8 mouse cellular contexts compared by ENCODE assay signal in genomic region chr4:144898036-144898649, GRCm38 (mm10). TPM values are rescaled to one million over a fixed set of nuclear protein-coding genes. Genes with fewer than 3 reads are reported as not detected.
A peak's percentile ranks its signal among the peaks of the same experiment; 100 is the strongest.
DNase-seq lines count a peak whose midpoint lies in the region; ATAC-seq and TF ChIP-seq lines count a peak whose summit lies in the region.

No protein-coding gene starts in this region.

- H3K4me1 ChIP-seq in heart, embryonic 12.5 days (replicated peaks), result peaks cover 55% of the 10 kb centered on the region
- H3K4me1 ChIP-seq in forebrain, postnatal 0 days (ENCODE audit: insufficient read depth), result peaks cover 3% of the 10 kb centered on the region; the same call in 1 of the 2 replicates

- H3K4me3 ChIP-seq in gastrocnemius, adult 2 months, result peak overlapping the region; percentile 61
- no peak overlapping the region for H3K4me3 ChIP-seq in heart, embryonic 12.5 days
- H3K4me3 ChIP-seq in forebrain, postnatal 0 days (ENCODE audit: low read depth, low read length), result no peak overlapping the region

- H3K9ac ChIP-seq in heart, embryonic 12.5 days, result no peak overlapping the region
- no peak overlapping the region for H3K9ac ChIP-seq in forebrain, postnatal 0 days

- peaks cover 41% of the 10 kb centered on the region for H3K27me3 ChIP-seq in heart, embryonic 12.5 days (replicated peaks)
- peaks cover 8% of the 10 kb centered on the region; the same call in 1 of the 2 replicates for H3K27me3 ChIP-seq in forebrain, postnatal 0 days (ENCODE audit: insufficient read depth, low read length)

- no peak for TF ChIP-seq CTCF in gastrocnemius, adult 2 months (IDR thresholded peaks at IDR 0.05)
- no peak for TF ChIP-seq CTCF in forebrain, postnatal 0 days (IDR thresholded peaks at IDR 0.05; ENCODE audit: low read depth)

- no peak overlapping the region; the same call in 1 of the 2 replicates for H3K4me2 ChIP-seq in heart, embryonic 12.5 days
- H3K4me2 ChIP-seq in forebrain, postnatal 0 days (ENCODE audit: low read depth), result no peak overlapping the region

- ATAC-seq in heart, embryonic 12.5 days (ENCODE audit: insufficient number of reproducible peaks, low FRiP score), result peak; percentile 75; the same call in 1 of the 2 replicates
- no peak for ATAC-seq in forebrain, postnatal 0 days

- DNase-seq in gastrocnemius, adult 2 months, result peak; percentile 48
- DNase-seq in gastrocnemius, postnatal 36 days, result no peak
- peak; percentile 84 for DNase-seq in kidney, postnatal 14 days
- DNase-seq in skeletal muscle tissue, adult 2 months (ENCODE audit: low read depth, low spot score), result peak; percentile 61
- no peak for DNase-seq in spleen, postnatal 10 days (ENCODE audit: low spot score in 2 of 2)
- DNase-seq in forebrain, postnatal 0 days, result no peak
- DNase-seq in thymus, postnatal 4 days, result no peak

- 50% methylated on average over 6 of the region's 6 CpGs for WGBS in heart, embryonic 12.5 days
- 78% methylated on average over 6 of the region's 6 CpGs for WGBS in forebrain, postnatal 0 days

- peaks cover 3% of the 10 kb centered on the region; the same call in 1 of the 2 replicates for H3K9me3 ChIP-seq in heart, embryonic 12.5 days (replicated peaks)
- no peaks in the 10 kb centered on the region for H3K9me3 ChIP-seq in forebrain, postnatal 0 days (ENCODE audit: low read length)

- H3K36me3 ChIP-seq in heart, embryonic 12.5 days, result peaks cover 4% of the 10 kb centered on the region; the same call in 1 of the 2 replicates
- no peaks in the 10 kb centered on the region for H3K36me3 ChIP-seq in forebrain, postnatal 0 days (ENCODE audit: insufficient read depth)

- intact Hi-C loops in gastrocnemius, adult 2 months (cut with DNase I), result no loop called here
- intact Hi-C loops in gastrocnemius, postnatal 36 days (cut with DNase I), result no loop called here

- peak overlapping the region; percentile 88 for H3K27ac ChIP-seq in gastrocnemius, adult 2 months
- peak overlapping the region; percentile 61 for H3K27ac ChIP-seq in heart, embryonic 12.5 days (ENCODE audit: poor library complexity, severe bottlenecking)
- no peak overlapping the region for H3K27ac ChIP-seq in forebrain, postnatal 0 days (ENCODE audit: low read depth, low read length)

RNA-seq across cellular contexts. Expression of gene Dhrs3, which starts 5.5 kb away (rescaled TPM):
- 10 to 100 TPM; 59.5 to 63.7 TPM for total RNA-seq in gastrocnemius, adult 2 months (2021)
- 10 to 100 TPM; 30.4 to 45.8 TPM for total RNA-seq in gastrocnemius, postnatal 36 days (2021)
- 28.4 and 30.0 TPM in 2 replicates for polyA plus RNA-seq in heart, embryonic 12.5 days (2016; fragmentation: Nextera tagmentation; extraction: Ambion mirVana)
- total RNA-seq in forebrain, postnatal 0 days (2014; rRNA removed), result 13.6 and 17.5 TPM in 2 replicates
- polyA plus RNA-seq in forebrain, postnatal 0 days (2015; fragmentation: Nextera tagmentation; extraction: Ambion mirVana), result 23.0 and 26.2 TPM in 2 replicates

Comparison
In these comparisons a context has a peak if more than half of its experiments do, and no peak if none do; other contexts are left out.
1. DNase-seq: peak in gastrocnemius, adult 2 months (single experiment), kidney, postnatal 14 days (single experiment) and skeletal muscle tissue, adult 2 months (single experiment); none in gastrocnemius, postnatal 36 days (0 of 2), spleen, postnatal 10 days (0 of 2), forebrain, postnatal 0 days (single experiment) and thymus, postnatal 4 days (single experiment).